Mouse (Mus musculus): Measurements from ENCODE around the gene Smarcc1. TPM values are rescaled to one million over a fixed set of nuclear protein-coding genes. Genes with fewer than 3 reads are reported as not detected.

Smarcc1 gene
- polyA plus RNA-seq, 1 experiment from 2014 or later = 69.3 TPM

DNA sequence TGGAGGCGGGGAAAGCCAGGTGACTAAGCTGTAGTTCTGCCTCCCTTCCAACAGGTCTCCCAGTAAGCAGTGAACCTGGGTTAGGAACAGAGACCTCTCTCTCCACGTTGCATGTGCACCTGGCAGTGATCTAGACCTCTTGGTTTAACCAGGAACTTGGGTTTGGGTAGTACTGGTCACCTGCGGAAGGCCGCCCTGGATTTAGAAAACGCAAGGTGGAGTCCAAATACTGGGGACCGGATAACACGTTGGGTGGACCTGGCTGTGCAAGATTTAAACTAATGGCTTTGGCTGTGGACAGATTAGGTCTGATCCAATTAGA is 127.0 kb downstream of the Smarcc1 start:
- 22% methylated on average over 7 of the region's 7 CpGs for WGBS
- ATAC-seq = no peak
- H3K4me1 ChIP-seq (ENCODE audit: control insufficient read depth, insufficient read depth, low read depth, low read length) = peaks cover 29% of the 10 kb centered on the region

DNA sequence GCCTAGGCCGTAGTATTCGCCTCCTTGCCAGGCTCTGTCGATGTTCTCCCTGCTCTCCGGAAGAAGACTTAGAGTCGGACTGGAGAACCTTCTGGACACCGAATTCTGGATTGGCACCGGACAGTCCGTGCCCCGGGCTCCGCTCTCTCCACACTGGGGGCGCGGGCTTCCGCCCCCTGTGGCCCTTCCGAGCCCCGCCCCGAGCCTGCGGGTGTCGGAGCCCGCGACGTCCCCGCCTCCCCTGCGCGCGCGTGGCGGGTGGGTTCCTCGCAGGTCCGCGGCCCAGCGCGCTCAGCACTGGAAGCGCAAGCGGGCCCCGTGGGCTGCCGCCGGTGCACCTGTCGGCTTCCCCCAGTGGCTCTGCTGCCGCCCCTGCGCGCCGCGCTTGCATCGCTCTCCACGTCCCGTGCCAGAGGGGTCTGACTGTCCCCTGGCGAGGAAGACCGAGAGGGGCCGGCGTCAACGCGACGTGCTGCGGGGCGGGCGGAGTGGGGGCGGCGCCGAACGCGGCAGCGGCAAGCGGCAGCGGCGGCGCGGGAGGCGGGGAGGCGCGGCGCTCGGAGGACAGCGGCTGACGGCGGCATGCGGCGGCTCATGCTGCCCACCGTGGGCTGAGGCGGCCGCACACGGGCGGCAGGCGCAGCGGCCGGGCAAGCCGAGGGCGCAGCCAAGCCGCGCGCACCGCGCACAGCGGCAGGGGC is 127.5 kb downstream of the Smarcc1 start:
- peak overlapping the region; percentile 88 for H3K4me2 ChIP-seq (ENCODE audit: low read length)
- peak overlapping the region; percentile 96 for H3K27ac ChIP-seq (ENCODE audit: low read depth, low read length)
- peak overlapping the region; percentile 82 for H3K4me3 ChIP-seq (ENCODE audit: low read length)
- under 1% methylated on average over 76 of the region's 93 CpGs for WGBS
- H3K27me3 ChIP-seq (replicated peaks; ENCODE audit: control insufficient read depth, insufficient read depth, low read length) = no peaks in the 10 kb centered on the region
- peak overlapping the region; percentile 89 for H3K9ac ChIP-seq (ENCODE audit: low read depth, low read length)
- H3K4me1 ChIP-seq (ENCODE audit: control insufficient read depth, insufficient read depth, low read depth, low read length) = peaks cover 34% of the 10 kb centered on the region
- no peaks in the 10 kb centered on the region for H3K36me3 ChIP-seq (ENCODE audit: control insufficient read depth, insufficient read depth, low read length)
- no peaks in the 10 kb centered on the region for H3K9me3 ChIP-seq (ENCODE audit: control insufficient read depth, low read length)
- ATAC-seq = peak; percentile 69

More for the DNA sequence above, 127.0 kb downstream of the Smarcc1 start:
- Histone ChIP-seq H3K36me3 (ENCODE audit: control insufficient read depth, insufficient read depth, low read length) (peaks cover under 1% of the 10 kb centered on the region; the same call in 1 of the 2 replicates), H3K27me3 (replicated peaks; ENCODE audit: control insufficient read depth, insufficient read depth, low read length) (no peaks in the 10 kb centered on the region), H3K9me3 (ENCODE audit: control insufficient read depth, low read length) (no peaks in the 10 kb centered on the region), H3K4me3 (ENCODE audit: low read length) (peak overlapping the region; percentile 82), H3K9ac (ENCODE audit: low read depth, low read length) (peak overlapping the region; percentile 89), H3K4me2 (ENCODE audit: low read length) (peak overlapping the region; percentile 88), H3K27ac (ENCODE audit: low read depth, low read length) (peak overlapping the region; percentile 96)

DNA sequence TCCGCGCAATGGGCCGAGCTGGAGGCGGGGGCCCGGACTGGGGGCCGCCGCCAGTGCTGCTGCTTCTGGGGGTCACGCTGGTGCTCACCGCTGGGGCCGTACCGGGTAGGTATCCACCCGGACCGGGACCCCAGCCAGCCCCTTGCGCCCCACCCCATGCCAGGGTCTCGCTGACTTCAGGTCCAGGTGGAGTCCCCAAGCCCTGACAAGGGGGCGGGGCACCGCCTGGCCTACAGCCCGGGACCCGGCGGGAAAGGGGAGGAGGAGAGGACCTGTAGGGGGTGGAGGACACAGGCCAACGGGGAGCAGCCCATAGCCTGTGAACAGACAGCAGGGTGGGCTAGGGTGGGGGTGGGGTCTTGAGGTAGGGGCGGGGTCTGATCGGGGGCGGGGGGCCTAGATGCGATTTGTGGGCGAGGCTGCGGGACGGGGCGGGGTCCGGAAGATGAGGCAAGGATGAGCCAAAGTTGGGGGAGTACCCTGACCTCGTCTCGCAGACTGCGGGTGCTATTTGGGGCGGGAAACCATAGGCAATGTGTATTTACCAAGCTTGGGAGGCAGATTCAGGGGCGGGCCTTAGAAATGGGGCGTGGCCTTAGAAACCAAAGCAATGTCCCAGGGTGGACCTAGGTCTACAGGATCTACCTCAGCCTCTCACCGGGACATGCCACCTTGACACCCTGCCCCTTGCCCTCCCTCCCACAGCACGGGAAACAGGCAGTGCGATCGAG is 128.2 kb downstream of the Smarcc1 start:
- H3K36me3 ChIP-seq (ENCODE audit: control insufficient read depth, insufficient read depth, low read length) = no peaks in the 10 kb centered on the region
- H3K9ac ChIP-seq (ENCODE audit: low read depth, low read length) = peak overlapping the region; percentile 89
- H3K27me3 ChIP-seq (replicated peaks; ENCODE audit: control insufficient read depth, insufficient read depth, low read length) = no peaks in the 10 kb centered on the region
- ATAC-seq = peak; percentile 61
- H3K27ac ChIP-seq (ENCODE audit: low read depth, low read length) = peak overlapping the region; percentile 96
- peak overlapping the region; percentile 82 for H3K4me3 ChIP-seq (ENCODE audit: low read length)
- peak overlapping the region; percentile 88 for H3K4me2 ChIP-seq (ENCODE audit: low read length)
- peaks cover 41% of the 10 kb centered on the region for H3K4me1 ChIP-seq (ENCODE audit: control insufficient read depth, insufficient read depth, low read depth, low read length)
- 1% methylated on average over 24 of the region's 40 CpGs for WGBS
- H3K9me3 ChIP-seq (ENCODE audit: control insufficient read depth, low read length) = no peaks in the 10 kb centered on the region

DNA sequence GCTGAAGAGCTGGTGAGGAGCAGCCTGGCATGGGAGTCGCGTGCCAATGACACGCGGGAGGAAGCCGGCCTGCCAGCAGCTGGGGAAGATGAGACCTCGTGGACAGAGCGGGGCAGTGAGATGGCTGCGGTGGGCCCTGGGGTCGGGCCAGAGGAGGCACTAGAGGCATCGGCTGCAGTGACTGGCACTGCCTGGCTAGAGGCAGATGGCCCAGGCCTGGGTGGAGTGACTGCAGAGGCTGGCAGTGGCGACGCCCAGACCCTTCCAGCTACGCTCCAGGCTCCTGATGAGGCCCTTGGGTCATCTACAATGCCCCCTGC is 128.8 kb downstream of the Smarcc1 start:
- H3K4me2 ChIP-seq (ENCODE audit: low read length) = peak overlapping the region; percentile 88
- peak overlapping the region; percentile 96 for H3K27ac ChIP-seq (ENCODE audit: low read depth, low read length)
- H3K9me3 ChIP-seq (ENCODE audit: control insufficient read depth, low read length) = no peaks in the 10 kb centered on the region
- peak; percentile 1 for ATAC-seq
- H3K27me3 ChIP-seq (replicated peaks; ENCODE audit: control insufficient read depth, insufficient read depth, low read length) = no peaks in the 10 kb centered on the region
- peak overlapping the region; percentile 89 for H3K9ac ChIP-seq (ENCODE audit: low read depth, low read length)
- peaks cover 46% of the 10 kb centered on the region for H3K4me1 ChIP-seq (ENCODE audit: control insufficient read depth, insufficient read depth, low read depth, low read length)
- H3K4me3 ChIP-seq (ENCODE audit: low read length) = peak overlapping the region; percentile 82
- 18% methylated on average over 13 of the region's 13 CpGs for WGBS
- no peaks in the 10 kb centered on the region for H3K36me3 ChIP-seq (ENCODE audit: control insufficient read depth, insufficient read depth, low read length)

DNA sequence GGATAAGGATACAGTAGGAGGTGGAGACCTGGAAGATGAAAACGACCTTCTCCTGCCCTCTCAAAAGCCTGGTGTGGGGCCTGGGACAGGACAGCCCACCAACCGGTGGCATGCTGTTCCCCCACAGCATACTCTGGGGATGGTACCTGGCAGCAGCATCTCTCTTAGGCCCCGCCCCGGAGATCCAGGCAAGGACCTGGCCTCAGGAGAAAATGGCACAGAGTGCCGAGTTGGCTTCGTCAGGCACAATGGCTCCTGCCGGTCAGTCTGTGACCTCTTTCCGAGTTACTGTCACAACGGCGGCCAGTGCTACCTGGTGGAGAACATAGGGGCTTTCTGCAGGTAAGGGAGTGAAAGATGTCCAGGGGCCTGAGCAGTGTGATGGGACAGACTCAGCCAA is 129.5 kb downstream of the Smarcc1 start:
- Histone ChIP-seq H3K27me3 (replicated peaks; ENCODE audit: control insufficient read depth, insufficient read depth, low read length) (no peaks in the 10 kb centered on the region), H3K4me3 (ENCODE audit: low read length) (no peak overlapping the region), H3K4me1 (ENCODE audit: control insufficient read depth, insufficient read depth, low read depth, low read length) (peaks cover 47% of the 10 kb centered on the region), H3K9me3 (ENCODE audit: control insufficient read depth, low read length) (no peaks in the 10 kb centered on the region), H3K9ac (ENCODE audit: low read depth, low read length) (no peak overlapping the region), H3K36me3 (ENCODE audit: control insufficient read depth, insufficient read depth, low read length) (no peaks in the 10 kb centered on the region), H3K27ac (ENCODE audit: low read depth, low read length) (no peak overlapping the region), H3K4me2 (ENCODE audit: low read length) (peak overlapping the region; percentile 88)
- ATAC-seq = no peak
- 84% methylated on average over 10 of the region's 10 CpGs for WGBS

DNA sequence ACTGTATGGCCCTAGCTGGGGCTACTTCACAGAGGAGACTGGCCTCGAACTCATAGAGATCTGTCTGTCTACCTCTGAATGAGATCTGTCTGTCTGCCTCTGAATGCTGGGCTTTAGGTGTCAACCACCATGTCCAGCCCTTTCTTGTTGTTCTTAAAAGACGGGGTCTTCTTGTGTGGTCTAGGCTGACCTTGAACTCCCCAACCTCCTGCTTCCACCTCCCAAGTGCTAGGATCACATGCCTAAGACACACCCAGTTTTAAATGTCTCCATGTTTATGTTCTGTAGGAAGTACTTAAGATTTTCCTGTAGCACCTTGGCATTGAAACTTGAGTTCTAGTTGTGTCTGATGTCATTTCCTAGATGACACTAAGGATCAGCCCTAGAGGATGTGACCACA is 131.4 kb downstream of the Smarcc1 start:
- no peaks in the 10 kb centered on the region for H3K36me3 ChIP-seq (ENCODE audit: control insufficient read depth, insufficient read depth, low read length)
- H3K9ac ChIP-seq (ENCODE audit: low read depth, low read length) = no peak overlapping the region
- H3K4me1 ChIP-seq (ENCODE audit: control insufficient read depth, insufficient read depth, low read depth, low read length) = peaks cover 47% of the 10 kb centered on the region
- H3K9me3 ChIP-seq (ENCODE audit: control insufficient read depth, low read length) = no peaks in the 10 kb centered on the region
- ATAC-seq = no peak
- no peak overlapping the region for H3K4me3 ChIP-seq (ENCODE audit: low read length)
- H3K27ac ChIP-seq (ENCODE audit: low read depth, low read length) = peak overlapping the region; percentile 89
- no peaks in the 10 kb centered on the region for H3K27me3 ChIP-seq (replicated peaks; ENCODE audit: control insufficient read depth, insufficient read depth, low read length)
- H3K4me2 ChIP-seq (ENCODE audit: low read length) = no peak overlapping the region; the same call in 1 of the 2 replicates
- WGBS = 61% methylated on average over 2 of the region's 2 CpGs

DNA sequence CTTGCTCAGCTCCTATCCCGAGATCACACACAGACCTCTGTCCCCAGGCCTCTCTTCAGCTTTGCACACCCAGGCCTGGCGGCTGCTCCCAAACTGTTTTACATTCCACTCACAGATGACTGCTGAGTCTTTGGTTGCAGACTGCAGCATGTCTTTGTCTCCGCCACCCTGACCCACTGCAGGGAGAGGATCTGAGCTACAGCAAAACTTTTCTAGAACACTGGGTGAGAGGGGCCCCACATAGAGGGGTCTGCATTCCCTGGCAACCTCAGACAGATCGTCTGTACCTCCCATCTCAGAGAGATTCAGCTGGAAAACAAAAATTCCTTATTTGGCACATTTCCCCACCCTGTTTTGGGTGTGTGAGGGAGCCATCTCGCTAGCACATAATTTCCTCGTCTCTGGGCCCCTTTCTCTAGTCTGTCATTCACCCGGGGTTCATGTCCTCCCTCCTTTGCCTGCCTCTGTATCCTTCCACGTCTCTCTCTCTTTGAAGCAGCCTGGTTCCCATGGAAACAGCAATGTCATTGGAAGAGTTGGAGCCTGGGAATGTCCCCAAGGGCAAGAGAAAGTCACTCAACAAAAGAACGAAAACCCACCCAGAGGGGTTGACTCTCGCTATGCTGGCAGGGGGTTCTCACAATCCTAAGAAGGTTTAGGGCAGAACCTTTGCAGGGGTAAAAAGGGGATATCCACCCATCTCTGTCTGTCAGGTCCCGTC is 132.5 kb downstream of the Smarcc1 start:
- Histone ChIP-seq H3K4me3 (ENCODE audit: low read length) (peak overlapping the region; percentile 15; the same call in 1 of the 2 replicates), H3K9me3 (ENCODE audit: control insufficient read depth, low read length) (no peaks in the 10 kb centered on the region), H3K27me3 (replicated peaks; ENCODE audit: control insufficient read depth, insufficient read depth, low read length) (no peaks in the 10 kb centered on the region), H3K4me2 (ENCODE audit: low read length) (peak overlapping the region; percentile 43), H3K9ac (ENCODE audit: low read depth, low read length) (peak overlapping the region; percentile 56), H3K4me1 (ENCODE audit: control insufficient read depth, insufficient read depth, low read depth, low read length) (peaks cover 42% of the 10 kb centered on the region), H3K27ac (ENCODE audit: low read depth, low read length) (peak overlapping the region; percentile 89), H3K36me3 (ENCODE audit: control insufficient read depth, insufficient read depth, low read length) (no peaks in the 10 kb centered on the region)
- 2% methylated on average over 11 of the region's 11 CpGs for WGBS
- ATAC-seq = peak; percentile 80

DNA sequence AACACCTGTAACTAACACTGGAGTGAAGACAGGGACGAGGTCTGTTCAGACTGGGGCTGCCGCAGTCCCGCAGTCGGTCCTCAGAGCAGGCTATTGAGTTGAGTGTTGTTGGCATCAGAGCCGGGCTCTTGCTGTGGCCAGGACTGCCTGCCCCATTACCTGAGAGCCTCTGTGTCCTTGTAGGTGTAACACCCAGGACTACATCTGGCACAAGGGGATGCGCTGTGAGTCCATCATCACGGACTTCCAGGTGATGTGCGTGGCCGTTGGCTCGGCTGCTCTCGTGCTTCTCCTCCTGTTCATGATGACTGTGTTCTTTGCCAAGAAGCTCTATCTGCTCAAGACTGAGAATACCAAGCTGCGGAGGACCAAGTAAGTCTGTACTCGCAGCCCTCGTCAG is 133.3 kb downstream of the Smarcc1 start:
- peak overlapping the region; percentile 89 for H3K27ac ChIP-seq (ENCODE audit: low read depth, low read length)
- WGBS = 65% methylated on average over 14 of the region's 14 CpGs
- H3K4me3 ChIP-seq (ENCODE audit: low read length) = no peak overlapping the region
- peaks cover 48% of the 10 kb centered on the region for H3K4me1 ChIP-seq (ENCODE audit: control insufficient read depth, insufficient read depth, low read depth, low read length)
- no peaks in the 10 kb centered on the region for H3K9me3 ChIP-seq (ENCODE audit: control insufficient read depth, low read length)
- no peaks in the 10 kb centered on the region for H3K27me3 ChIP-seq (replicated peaks; ENCODE audit: control insufficient read depth, insufficient read depth, low read length)
- peak overlapping the region; percentile 43; the same call in 1 of the 2 replicates for H3K4me2 ChIP-seq (ENCODE audit: low read length)
- ATAC-seq = no peak
- no peaks in the 10 kb centered on the region for H3K36me3 ChIP-seq (ENCODE audit: control insufficient read depth, insufficient read depth, low read length)
- H3K9ac ChIP-seq (ENCODE audit: low read depth, low read length) = peak overlapping the region; percentile 28; the same call in 1 of the 2 replicates

Data from hindbrain, embryonic 16.5 days (tissue).